Mouse (Mus musculus): Measurements from ENCODE around the gene Snrpf. TPM values are rescaled to one million over a fixed set of nuclear protein-coding genes. Genes with fewer than 3 reads are reported as not detected.

Snrpf gene
- polyA plus RNA-seq, 1 experiment, result 156 TPM

DNA sequence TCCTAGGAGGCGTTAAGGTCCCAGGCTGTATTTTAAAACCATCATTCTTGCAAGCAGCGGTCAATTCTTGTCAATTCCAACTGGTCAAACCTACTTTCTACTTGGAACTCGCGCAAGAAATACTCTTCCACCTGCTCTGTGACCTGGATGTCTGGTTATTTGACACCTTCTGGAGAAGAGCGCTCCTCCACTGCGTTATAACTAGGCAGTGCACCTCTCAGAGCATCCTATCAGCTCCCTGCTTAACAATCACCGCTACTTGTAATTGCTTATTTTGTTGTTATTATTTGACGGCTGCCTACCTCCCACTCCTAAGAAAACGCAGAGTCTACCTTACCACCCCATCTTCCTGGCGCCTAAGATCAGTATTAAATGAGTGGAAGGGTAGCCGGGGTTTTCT is 710 bp downstream of the Snrpf start:
- TF ChIP-seq POLR2AphosphoS2 (IDR thresholded peaks at IDR 0.05; ENCODE audit: insufficient read length, low read depth), result no peak
- TF ChIP-seq POLR2A (IDR thresholded peaks at IDR 0.05; ENCODE audit: insufficient read length, low read depth), result no peak
- no peak for TF ChIP-seq CEBPB (IDR thresholded peaks at IDR 0.05; ENCODE audit: insufficient read depth, poor library complexity, severe bottlenecking)
- no peak for TF ChIP-seq REST (IDR thresholded peaks at IDR 0.05; ENCODE audit: insufficient read depth, insufficient read length)
- TF ChIP-seq E2F4 (IDR thresholded peaks at IDR 0.05; ENCODE audit: insufficient read depth), result no peak
- no peak for TF ChIP-seq MYOD1 (IDR thresholded peaks at IDR 0.05; ENCODE audit: control insufficient read depth in 1 of 3, insufficient read length in 2 of 3, low read depth in 2 of 3)
- no peak for TF ChIP-seq MAX (IDR thresholded peaks at IDR 0.05; ENCODE audit: low read depth)
- TF ChIP-seq TCF12 (IDR thresholded peaks at IDR 0.05; ENCODE audit: insufficient read depth, poor library complexity, severe bottlenecking), result no peak
- TF ChIP-seq USF1 (IDR thresholded peaks at IDR 0.05; ENCODE audit: low read depth), result no peak
- no peak for TF ChIP-seq SRF (IDR thresholded peaks at IDR 0.05; ENCODE audit: control insufficient read depth, insufficient read length, low read depth)
- no peak for TF ChIP-seq TCF3 (IDR thresholded peaks at IDR 0.05; ENCODE audit: insufficient read length, low read depth)
- no peak for TF ChIP-seq MYOG (IDR thresholded peaks at IDR 0.05; ENCODE audit: control insufficient read depth in 1 of 3, insufficient read depth in 1 of 3, insufficient read length in 2 of 3, low read depth in 2 of 3)
- Histone ChIP-seq H3K4me3 (peak overlapping the region; percentile 61), H3K79me2 (ENCODE audit: control insufficient read depth, insufficient read depth) (peaks cover 33% of the 10 kb centered on the region), H3K36me3 (ENCODE audit: control insufficient read depth, insufficient read depth) (peaks cover 34% of the 10 kb centered on the region), H3K27me3 (ENCODE audit: control insufficient read depth, insufficient read depth, insufficient read length) (no peaks in the 10 kb centered on the region), H3ac (ENCODE audit: control insufficient read depth, insufficient read length) (peak overlapping the region; percentile 96), H3K4me2 (ENCODE audit: low read depth) (peak overlapping the region; percentile 97)

DNA sequence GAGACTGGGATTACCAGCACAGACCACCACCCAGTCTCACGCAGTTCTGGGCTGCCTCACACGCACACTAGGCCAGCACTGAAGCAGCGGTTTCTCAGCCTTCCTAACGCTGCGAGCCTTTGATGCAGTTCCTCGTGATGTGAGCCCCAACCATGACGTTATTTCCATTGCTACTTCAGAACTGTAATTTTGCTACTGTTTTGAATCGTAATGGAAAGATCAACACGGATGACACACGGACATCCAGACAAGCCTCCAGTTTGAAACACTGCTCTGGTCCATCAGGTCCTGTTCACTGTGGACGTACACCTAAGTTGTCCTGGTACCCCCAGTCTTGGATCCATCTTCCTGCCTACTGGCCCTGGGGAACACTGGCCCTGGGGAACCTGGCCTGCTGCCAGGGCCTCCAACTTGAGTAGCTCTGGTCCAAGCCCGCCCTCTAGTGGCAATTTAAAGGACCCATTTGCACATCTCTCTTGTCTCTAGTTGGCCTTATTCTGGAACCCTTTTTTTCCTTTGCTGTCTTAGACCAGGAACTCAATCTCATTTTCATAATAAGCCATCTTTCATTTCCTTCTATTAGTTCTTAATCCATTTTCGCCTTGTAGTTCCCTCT is 12.1 kb downstream of the Snrpf start:
- Histone ChIP-seq H3K79me2 (ENCODE audit: control insufficient read depth, insufficient read depth) (no peaks in the 10 kb centered on the region), H3K4me2 (ENCODE audit: low read depth) (no peak overlapping the region), H3K27me3 (ENCODE audit: control insufficient read depth, insufficient read depth, insufficient read length) (no peaks in the 10 kb centered on the region), H3K36me3 (ENCODE audit: control insufficient read depth, insufficient read depth) (peaks cover 5% of the 10 kb centered on the region), H3ac (ENCODE audit: control insufficient read depth, insufficient read length) (no peak overlapping the region), H3K4me3 (no peak overlapping the region)
- no peak for TF ChIP-seq POLR2A (IDR thresholded peaks at IDR 0.05; ENCODE audit: insufficient read length, low read depth)
- TF ChIP-seq CEBPB (IDR thresholded peaks at IDR 0.05; ENCODE audit: insufficient read depth, poor library complexity, severe bottlenecking), result no peak
- TF ChIP-seq TCF3 (IDR thresholded peaks at IDR 0.05; ENCODE audit: insufficient read length, low read depth), result no peak
- no peak for TF ChIP-seq TCF12 (IDR thresholded peaks at IDR 0.05; ENCODE audit: insufficient read depth, poor library complexity, severe bottlenecking)
- no peak for TF ChIP-seq SRF (IDR thresholded peaks at IDR 0.05; ENCODE audit: control insufficient read depth, insufficient read length, low read depth)
- no peak for TF ChIP-seq REST (IDR thresholded peaks at IDR 0.05; ENCODE audit: insufficient read depth, insufficient read length)
- TF ChIP-seq MYOG (IDR thresholded peaks at IDR 0.05; ENCODE audit: control insufficient read depth in 1 of 3, insufficient read depth in 1 of 3, insufficient read length in 2 of 3, low read depth in 2 of 3), result no peak
- no peak for TF ChIP-seq E2F4 (IDR thresholded peaks at IDR 0.05; ENCODE audit: insufficient read depth)

DNA sequence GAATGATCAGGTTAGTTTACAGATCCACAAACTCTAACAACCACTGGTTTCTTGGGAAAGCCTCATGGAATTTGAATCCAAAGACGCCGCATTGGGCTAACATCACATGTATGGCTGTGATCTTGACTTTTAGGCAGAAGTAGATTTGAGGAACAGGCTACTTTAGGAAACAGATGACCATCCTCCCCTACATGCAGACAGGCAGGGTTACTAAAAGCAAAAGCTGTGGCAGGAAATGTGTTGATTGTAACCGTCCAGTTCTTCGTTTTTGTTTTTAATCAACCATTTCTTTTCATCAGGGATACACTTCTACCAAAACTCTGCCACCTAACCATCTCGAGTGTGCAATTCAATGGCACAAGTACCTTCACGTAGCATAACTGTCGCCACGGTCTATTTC is 13.5 kb downstream of the Snrpf start:
- no peak overlapping the region for H3ac ChIP-seq (ENCODE audit: control insufficient read depth, insufficient read length)
- H3K27me3 ChIP-seq (ENCODE audit: control insufficient read depth, insufficient read depth, insufficient read length), result no peaks in the 10 kb centered on the region
- TF ChIP-seq MYOG (IDR thresholded peaks at IDR 0.05; ENCODE audit: control insufficient read depth in 1 of 3, insufficient read depth in 1 of 3, insufficient read length in 2 of 3, low read depth in 2 of 3) (no peak), MAX (IDR thresholded peaks at IDR 0.05; ENCODE audit: low read depth) (no peak), CEBPB (IDR thresholded peaks at IDR 0.05; ENCODE audit: insufficient read depth, poor library complexity, severe bottlenecking) (no peak), MYOD1 (IDR thresholded peaks at IDR 0.05; ENCODE audit: control insufficient read depth in 1 of 3, insufficient read length in 2 of 3, low read depth in 2 of 3) (no peak), TCF3 (IDR thresholded peaks at IDR 0.05; ENCODE audit: insufficient read length, low read depth) (no peak), USF1 (IDR thresholded peaks at IDR 0.05; ENCODE audit: low read depth) (no peak), TCF12 (IDR thresholded peaks at IDR 0.05; ENCODE audit: insufficient read depth, poor library complexity, severe bottlenecking) (no peak)
- no peak overlapping the region for H3K4me2 ChIP-seq (ENCODE audit: low read depth)
- H3K4me3 ChIP-seq, result no peak overlapping the region
- H3K36me3 ChIP-seq (ENCODE audit: control insufficient read depth, insufficient read depth), result no peaks in the 10 kb centered on the region
- no peaks in the 10 kb centered on the region for H3K79me2 ChIP-seq (ENCODE audit: control insufficient read depth, insufficient read depth)

DNA sequence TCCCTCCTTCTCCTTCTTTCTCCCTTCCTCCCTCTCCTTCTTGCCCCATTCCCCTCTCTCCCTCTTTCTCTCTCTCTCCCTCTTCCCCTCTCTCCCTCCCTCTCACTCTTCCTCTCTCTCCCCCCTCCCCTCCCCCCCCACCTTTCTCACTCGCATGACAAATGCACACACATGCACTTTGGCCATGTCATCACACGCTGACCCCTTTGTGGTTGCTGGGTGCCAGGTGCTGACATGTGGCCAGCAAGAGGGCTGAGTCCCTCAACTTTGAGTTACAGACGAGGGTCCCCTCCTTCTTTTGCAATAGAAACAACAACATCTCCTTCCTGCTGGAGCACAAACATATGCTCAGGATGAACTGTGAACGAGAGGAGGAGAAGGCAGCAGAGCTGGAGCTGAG is 14.5 kb downstream of the Snrpf start:
- Histone ChIP-seq H3K4me2 (ENCODE audit: low read depth) (no peak overlapping the region), H3K79me2 (ENCODE audit: control insufficient read depth, insufficient read depth) (no peaks in the 10 kb centered on the region), H3K4me3 (no peak overlapping the region), H3K36me3 (ENCODE audit: control insufficient read depth, insufficient read depth) (no peaks in the 10 kb centered on the region), H3ac (ENCODE audit: control insufficient read depth, insufficient read length) (no peak overlapping the region), H3K27me3 (ENCODE audit: control insufficient read depth, insufficient read depth, insufficient read length) (no peaks in the 10 kb centered on the region)
- TF ChIP-seq USF1 (IDR thresholded peaks at IDR 0.05; ENCODE audit: low read depth), result no peak
- no peak for TF ChIP-seq CEBPB (IDR thresholded peaks at IDR 0.05; ENCODE audit: insufficient read depth, poor library complexity, severe bottlenecking)
- no peak for TF ChIP-seq POLR2AphosphoS2 (IDR thresholded peaks at IDR 0.05; ENCODE audit: insufficient read length, low read depth)
- TF ChIP-seq MYOD1 (IDR thresholded peaks at IDR 0.05; ENCODE audit: control insufficient read depth in 1 of 3, insufficient read length in 2 of 3, low read depth in 2 of 3), result no peak
- TF ChIP-seq SRF (IDR thresholded peaks at IDR 0.05; ENCODE audit: control insufficient read depth, insufficient read length, low read depth), result no peak
- no peak for TF ChIP-seq TCF3 (IDR thresholded peaks at IDR 0.05; ENCODE audit: insufficient read length, low read depth)
- no peak for TF ChIP-seq MAX (IDR thresholded peaks at IDR 0.05; ENCODE audit: low read depth)
- no peak for TF ChIP-seq REST (IDR thresholded peaks at IDR 0.05; ENCODE audit: insufficient read depth, insufficient read length)
- no peak for TF ChIP-seq TCF12 (IDR thresholded peaks at IDR 0.05; ENCODE audit: insufficient read depth, poor library complexity, severe bottlenecking)
- TF ChIP-seq MYOG (IDR thresholded peaks at IDR 0.05; ENCODE audit: control insufficient read depth in 1 of 3, insufficient read depth in 1 of 3, insufficient read length in 2 of 3, low read depth in 2 of 3), result no peak
- no peak for TF ChIP-seq E2F4 (IDR thresholded peaks at IDR 0.05; ENCODE audit: insufficient read depth)

DNA sequence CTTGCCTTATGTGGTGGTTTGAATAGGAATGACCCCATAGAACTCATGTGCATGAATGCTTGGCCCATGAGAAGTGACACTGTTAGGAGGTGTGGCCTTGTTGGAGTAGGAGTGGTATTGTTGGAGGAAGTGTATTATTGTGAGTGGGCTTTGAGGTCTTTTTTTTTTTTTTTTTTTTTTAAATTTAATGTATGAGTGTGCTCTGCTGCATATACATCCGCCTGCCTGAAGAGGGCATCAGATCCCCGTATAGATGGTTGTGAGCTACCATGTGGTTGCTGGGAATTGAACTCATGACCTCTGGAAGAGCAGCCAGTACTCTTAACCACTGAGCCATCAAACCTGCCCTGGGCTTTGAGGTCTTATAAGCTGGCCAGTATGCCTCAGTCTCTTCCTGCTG is 17.3 kb downstream of the Snrpf start:
- Histone ChIP-seq H3K4me3 (no peak overlapping the region), H3K27me3 (ENCODE audit: control insufficient read depth, insufficient read depth, insufficient read length) (no peaks in the 10 kb centered on the region), H3K4me2 (ENCODE audit: low read depth) (no peak overlapping the region), H3K36me3 (ENCODE audit: control insufficient read depth, insufficient read depth) (no peaks in the 10 kb centered on the region), H3K79me2 (ENCODE audit: control insufficient read depth, insufficient read depth) (no peaks in the 10 kb centered on the region), H3ac (ENCODE audit: control insufficient read depth, insufficient read length) (no peak overlapping the region)
- TF ChIP-seq POLR2AphosphoS2 (IDR thresholded peaks at IDR 0.05; ENCODE audit: insufficient read length, low read depth), result no peak
- no peak for TF ChIP-seq MYOD1 (IDR thresholded peaks at IDR 0.05; ENCODE audit: control insufficient read depth in 1 of 3, insufficient read length in 2 of 3, low read depth in 2 of 3)
- no peak for TF ChIP-seq POLR2A (IDR thresholded peaks at IDR 0.05; ENCODE audit: insufficient read length, low read depth)
- TF ChIP-seq E2F4 (IDR thresholded peaks at IDR 0.05; ENCODE audit: insufficient read depth), result no peak
- no peak for TF ChIP-seq CEBPB (IDR thresholded peaks at IDR 0.05; ENCODE audit: insufficient read depth, poor library complexity, severe bottlenecking)
- TF ChIP-seq SRF (IDR thresholded peaks at IDR 0.05; ENCODE audit: control insufficient read depth, insufficient read length, low read depth), result no peak
- TF ChIP-seq MYOG (IDR thresholded peaks at IDR 0.05; ENCODE audit: control insufficient read depth in 1 of 3, insufficient read depth in 1 of 3, insufficient read length in 2 of 3, low read depth in 2 of 3), result no peak
- no peak for TF ChIP-seq USF1 (IDR thresholded peaks at IDR 0.05; ENCODE audit: low read depth)
- TF ChIP-seq REST (IDR thresholded peaks at IDR 0.05; ENCODE audit: insufficient read depth, insufficient read length), result no peak
- no peak for TF ChIP-seq TCF12 (IDR thresholded peaks at IDR 0.05; ENCODE audit: insufficient read depth, poor library complexity, severe bottlenecking)
- no peak for TF ChIP-seq MAX (IDR thresholded peaks at IDR 0.05; ENCODE audit: low read depth)
- TF ChIP-seq TCF3 (IDR thresholded peaks at IDR 0.05; ENCODE audit: insufficient read length, low read depth), result no peak
